Mouse (Mus musculus): ENCODE data around the gene Kpna1.
A peak's percentile ranks its signal among the peaks of the same experiment; 100 is the strongest.

The Kpna1 gene

DNA sequence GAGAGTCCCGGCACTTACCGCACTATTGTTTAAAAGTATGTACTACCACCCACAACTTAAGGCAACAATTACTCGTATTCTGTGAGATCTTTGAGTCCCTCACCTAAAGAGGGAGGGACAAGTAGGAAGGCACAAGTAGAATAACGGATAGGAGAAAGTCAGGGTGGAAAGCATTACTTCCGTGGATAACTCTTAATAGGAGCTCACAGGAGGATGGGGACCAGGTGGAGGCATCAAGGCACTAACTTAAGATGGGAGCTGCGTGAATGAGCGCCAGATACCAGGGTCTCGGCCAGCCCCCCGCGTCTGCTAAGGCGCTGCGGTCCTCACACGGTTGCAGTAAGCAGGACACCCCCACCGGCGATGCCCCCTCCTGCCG, 92.5 kb downstream of the Kpna1 start:
- DNase-seq (ENCODE audit: low spot score): no peak

DNA sequence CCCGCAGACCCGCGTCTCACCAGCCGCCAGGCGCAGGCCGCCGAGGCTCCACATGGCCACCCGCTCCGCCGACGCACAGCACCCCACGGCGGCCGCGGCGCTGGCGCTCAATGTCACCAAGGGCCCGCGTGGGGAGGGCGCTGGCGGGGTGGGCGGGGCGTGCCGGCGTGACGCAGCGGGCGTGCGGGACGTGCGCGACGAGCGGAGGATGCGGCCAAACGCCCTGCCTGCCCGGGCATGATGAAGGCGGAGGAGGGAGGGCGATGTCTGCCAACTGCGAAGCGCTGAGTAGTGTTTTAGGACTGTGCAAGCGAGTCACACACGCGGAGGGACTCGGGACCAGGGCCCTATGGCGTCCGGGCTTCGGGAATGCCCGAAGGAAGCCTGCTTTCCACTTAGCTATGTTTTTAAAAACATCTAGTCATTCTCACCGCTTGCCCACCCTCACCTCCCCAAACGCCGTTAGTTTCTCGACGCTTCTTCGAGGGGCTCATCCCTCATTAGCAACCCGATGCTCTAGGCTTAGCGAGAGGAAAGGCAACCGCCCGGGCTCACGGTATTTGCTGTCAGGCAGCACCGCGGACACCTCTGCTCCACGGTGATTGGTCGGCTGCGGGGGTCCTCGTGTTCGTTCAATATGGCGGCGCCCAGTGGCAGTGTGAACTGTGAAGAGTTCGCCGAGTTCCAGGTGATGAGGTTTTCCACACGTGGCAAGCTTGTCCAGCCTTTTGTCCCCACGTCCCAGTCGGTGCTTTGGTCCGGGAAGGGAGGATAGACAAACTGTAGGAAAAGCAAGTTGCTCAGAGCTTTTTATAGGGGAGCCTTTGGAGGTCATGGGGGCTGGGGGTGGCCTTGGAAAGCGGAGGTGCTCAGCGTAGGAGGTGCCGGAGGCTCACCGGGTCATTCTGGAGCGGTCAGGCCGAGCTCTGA, 93.2 kb downstream of the Kpna1 start, which contains the start of the genes Fam162a and Ccdc58:
Gene Fam162a (minus strand): TSS at position 145 of the 930 bp plus-strand sequence.
Gene Ccdc58 (plus strand): TSS at position 236 of the 930 bp plus-strand sequence.
- peak; percentile 93 for DNase-seq (ENCODE audit: low spot score)

DNA sequence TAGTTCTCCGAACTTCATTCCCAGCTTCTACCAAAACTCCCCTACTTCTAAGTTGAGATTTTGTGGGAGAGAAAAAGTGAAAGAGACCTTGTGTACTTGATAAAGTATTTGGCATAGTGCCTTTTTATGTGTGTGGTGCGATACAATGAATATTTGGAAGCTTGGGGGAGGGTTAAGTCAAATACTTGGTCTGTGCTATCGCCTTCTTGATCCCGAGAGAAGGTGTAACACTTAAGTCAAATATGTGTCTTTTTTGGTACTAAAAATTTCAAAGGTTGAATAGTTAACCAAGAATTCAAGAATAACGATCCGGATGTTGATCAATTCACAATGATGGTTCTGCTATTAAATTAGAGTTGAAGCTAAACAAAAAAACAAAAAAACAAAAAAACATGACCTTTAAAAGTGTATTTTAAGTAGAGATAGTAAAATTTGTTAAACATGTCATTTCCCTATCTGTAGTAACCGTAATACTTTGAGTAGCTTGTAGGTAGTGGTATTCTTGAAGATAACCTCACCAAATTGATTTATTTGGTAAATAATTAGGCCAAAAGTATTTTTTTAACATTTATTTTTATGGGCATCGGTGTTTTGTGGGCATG, 94.0 kb downstream of the Kpna1 start:
- no peak for DNase-seq (ENCODE audit: low spot score)

DNA sequence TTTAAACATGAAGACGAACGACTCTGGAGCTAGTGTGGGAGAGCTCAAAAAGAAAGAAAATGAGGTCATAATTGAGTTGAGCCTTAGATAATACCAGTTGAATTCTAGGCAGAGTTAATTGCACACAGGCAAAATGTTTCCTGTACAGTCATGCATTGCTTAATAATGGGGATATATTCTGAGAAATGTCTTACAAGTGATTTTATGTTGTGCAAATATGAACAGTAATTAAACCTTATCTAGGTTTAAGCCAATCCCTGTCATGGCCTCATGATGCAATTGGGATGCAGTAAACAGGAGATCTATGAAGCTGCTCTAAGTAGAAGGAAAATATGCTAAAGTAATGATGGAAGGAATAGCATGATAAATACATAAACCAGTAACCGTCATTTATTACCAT, 96.2 kb downstream of the Kpna1 start:
- no peak for DNase-seq (ENCODE audit: low spot score)

DNA sequence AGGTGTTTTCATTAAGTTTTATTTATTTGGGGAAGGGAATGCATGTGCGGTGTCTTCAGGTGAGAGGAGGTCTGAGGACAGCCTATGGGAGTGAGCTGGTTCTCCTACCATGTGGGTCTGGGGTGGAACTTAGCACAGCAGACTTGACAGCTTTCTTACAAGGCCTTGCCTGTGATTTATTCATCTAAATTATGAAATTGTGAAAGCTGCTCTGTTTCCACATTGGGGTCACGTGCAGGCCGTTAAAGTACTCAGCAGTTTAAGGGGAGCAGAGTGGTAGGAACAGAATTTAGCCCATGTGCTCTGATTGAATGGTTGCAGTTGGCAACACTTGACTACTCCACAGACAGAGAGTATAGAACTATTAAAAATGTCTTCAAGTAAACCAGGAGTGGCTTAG, 101.4 kb downstream of the Kpna1 start:
- DNase-seq (ENCODE audit: low spot score): no peak
